Mouse (Mus musculus): ENCODE measurements around the gene Gmppa. TPM values are rescaled to one million over a fixed set of nuclear protein-coding genes. Genes with fewer than 3 reads are reported as not detected.
A peak's percentile ranks its signal among the peaks of the same experiment; 100 is the strongest.

The Gmppa gene
- polyA plus RNA-seq (2015; fragmentation: Nextera tagmentation; extraction: Ambion mirVana): 72.6 and 85.3 TPM in 2 replicates

GRCm38 (mm10) chr1:75435475-75436328 is at the start of gene Gmppa:
TSS of gene Gmppa (plus strand) at chr1:75435930.
- Histone ChIP-seq H3K4me2 (ENCODE audit: low read depth, low read length) (peak within 1 kb of the TSS; percentile 65), H3K9me3 (replicated peaks; ENCODE audit: control insufficient read depth, low read length) (no peaks in the 10 kb centered on the region), H3K4me3 (ENCODE audit: low read length) (peak within 1 kb of the TSS; percentile 66), H3K4me1 (ENCODE audit: control insufficient read depth, insufficient read depth, low read length) (peaks cover 12% of the 10 kb centered on the region), H3K27ac (ENCODE audit: low read length) (peak within 1 kb of the TSS; percentile 58; the same call in 1 of the 2 replicates), H3K27me3 (ENCODE audit: control insufficient read depth, insufficient read depth, low read length) (no peaks in the 10 kb centered on the region), H3K9ac (ENCODE audit: low read length) (peak within 1 kb of the TSS; percentile 70), H3K36me3 (ENCODE audit: control insufficient read depth, insufficient read depth) (peaks cover 4% of the 10 kb centered on the region; the same call in 1 of the 2 replicates)
- WGBS: 4% methylated on average over 28 of the region's 28 CpGs
- ATAC-seq (replicated peaks; ENCODE audit: extremely low read depth, insufficient read depth, low FRiP score): peak; percentile 74

- H3K27me3 ChIP-seq (ENCODE audit: control insufficient read depth, insufficient read depth, low read length): peaks cover 13% of the 10 kb centered on the region
- no peak overlapping the region for H3K4me3 ChIP-seq (ENCODE audit: low read length)
- ATAC-seq (replicated peaks; ENCODE audit: extremely low read depth, insufficient read depth, low FRiP score): no peak
- peaks cover 36% of the 10 kb centered on the region for H3K4me1 ChIP-seq (ENCODE audit: control insufficient read depth, insufficient read depth, low read length)
- no peak overlapping the region for H3K9ac ChIP-seq (ENCODE audit: low read length)
- no peak overlapping the region for H3K27ac ChIP-seq (ENCODE audit: low read length)
- H3K4me2 ChIP-seq (ENCODE audit: low read depth, low read length): no peak overlapping the region
- peaks cover 16% of the 10 kb centered on the region for H3K36me3 ChIP-seq (ENCODE audit: control insufficient read depth, insufficient read depth)
- 33% methylated on average over 4 of the region's 4 CpGs for WGBS
- H3K9me3 ChIP-seq (replicated peaks; ENCODE audit: control insufficient read depth, low read length): no peaks in the 10 kb centered on the region
Measured at GRCm38 (mm10) chr1:75386149-75386548, 49.6 kb upstream of the Gmppa start.

DNA sequence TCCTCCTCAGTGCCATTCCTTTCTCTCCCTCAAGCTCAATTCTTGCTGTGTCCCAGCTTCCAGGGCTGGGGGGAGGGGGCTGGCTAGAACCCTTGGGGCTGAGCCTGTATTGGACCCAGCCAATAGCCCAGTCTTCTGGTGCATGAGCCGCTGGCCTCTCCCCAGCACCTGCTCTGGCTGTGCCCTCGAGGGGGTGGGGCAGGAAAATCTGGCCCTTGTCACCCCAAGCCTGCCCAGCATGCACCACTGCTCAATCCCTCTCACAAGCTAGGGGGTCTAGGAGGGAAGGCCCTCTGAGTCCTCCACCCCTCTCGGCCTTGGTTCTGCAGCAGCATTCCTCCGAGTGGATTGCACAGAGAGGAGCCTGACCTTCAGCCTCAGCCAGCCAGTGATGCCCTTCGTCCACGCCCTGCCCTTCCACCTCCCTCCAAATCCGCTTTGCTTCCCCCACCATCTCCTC is 48.2 kb upstream of the Gmppa start:
- Histone ChIP-seq H3K27ac (ENCODE audit: low read length) (no peak overlapping the region), H3K36me3 (ENCODE audit: control insufficient read depth, insufficient read depth) (peaks cover 21% of the 10 kb centered on the region), H3K27me3 (ENCODE audit: control insufficient read depth, insufficient read depth, low read length) (peaks cover 13% of the 10 kb centered on the region), H3K4me2 (ENCODE audit: low read depth, low read length) (peak overlapping the region; percentile 46), H3K9me3 (replicated peaks; ENCODE audit: control insufficient read depth, low read length) (no peaks in the 10 kb centered on the region), H3K4me3 (ENCODE audit: low read length) (no peak overlapping the region; the same call in 1 of the 2 replicates), H3K4me1 (ENCODE audit: control insufficient read depth, insufficient read depth, low read length) (peaks cover 37% of the 10 kb centered on the region), H3K9ac (ENCODE audit: low read length) (peak overlapping the region; percentile 62)
- WGBS: 34% methylated on average over 7 of the region's 7 CpGs
- ATAC-seq (replicated peaks; ENCODE audit: extremely low read depth, insufficient read depth, low FRiP score): 0 out of 2 replicates have a peak, but pooled peaks have one; percentile 8

- Histone ChIP-seq H3K4me1 (ENCODE audit: control insufficient read depth, insufficient read depth, low read length) (peaks cover 37% of the 10 kb centered on the region), H3K4me3 (ENCODE audit: low read length) (peak overlapping the region; percentile 10; the same call in 1 of the 2 replicates), H3K9ac (ENCODE audit: low read length) (peak overlapping the region; percentile 62), H3K36me3 (ENCODE audit: control insufficient read depth, insufficient read depth) (peaks cover 21% of the 10 kb centered on the region), H3K27ac (ENCODE audit: low read length) (no peak overlapping the region), H3K4me2 (ENCODE audit: low read depth, low read length) (peak overlapping the region; percentile 46), H3K9me3 (replicated peaks; ENCODE audit: control insufficient read depth, low read length) (no peaks in the 10 kb centered on the region), H3K27me3 (ENCODE audit: control insufficient read depth, insufficient read depth, low read length) (peaks cover 13% of the 10 kb centered on the region)
- WGBS: 20% methylated on average over 94 of the region's 94 CpGs
- no peak for ATAC-seq (replicated peaks; ENCODE audit: extremely low read depth, insufficient read depth, low FRiP score)
Measured at GRCm38 (mm10) chr1:75387929-75388897, 47.5 kb upstream of the Gmppa start.

GRCm38 (mm10) chr1:75388898-75389515 is 46.7 kb upstream of the Gmppa start:
- Histone ChIP-seq H3K4me3 (ENCODE audit: low read length) (no peak overlapping the region), H3K4me2 (ENCODE audit: low read depth, low read length) (no peak overlapping the region; the same call in 1 of the 2 replicates), H3K9me3 (replicated peaks; ENCODE audit: control insufficient read depth, low read length) (no peaks in the 10 kb centered on the region), H3K4me1 (ENCODE audit: control insufficient read depth, insufficient read depth, low read length) (peaks cover 43% of the 10 kb centered on the region), H3K36me3 (ENCODE audit: control insufficient read depth, insufficient read depth) (peaks cover 18% of the 10 kb centered on the region), H3K27me3 (ENCODE audit: control insufficient read depth, insufficient read depth, low read length) (peaks cover 13% of the 10 kb centered on the region), H3K9ac (ENCODE audit: low read length) (peak overlapping the region; percentile 62), H3K27ac (ENCODE audit: low read length) (no peak overlapping the region)
- 47% methylated on average over 23 of the region's 23 CpGs for WGBS
- ATAC-seq (replicated peaks; ENCODE audit: extremely low read depth, insufficient read depth, low FRiP score): no peak

DNA sequence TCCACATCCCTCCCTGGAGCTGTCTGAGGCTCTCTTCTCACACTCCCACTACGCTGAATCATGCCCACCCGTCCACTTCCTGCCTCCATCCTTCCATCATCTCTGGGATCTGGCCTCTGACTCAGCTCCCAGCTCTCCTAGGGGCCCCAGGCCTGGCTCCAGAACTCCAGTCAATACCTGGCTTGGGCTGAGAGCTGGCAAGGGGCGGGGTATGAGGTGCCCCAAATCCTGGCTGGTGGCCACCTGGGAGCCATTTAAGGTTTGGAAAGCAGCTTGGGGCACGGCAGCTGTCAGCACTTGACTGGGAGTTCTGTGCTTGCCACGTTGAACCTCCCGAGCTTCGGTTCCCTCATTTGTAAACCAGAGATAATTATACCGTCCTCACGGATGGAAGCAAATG is 42.6 kb upstream of the Gmppa start:
- H3K4me2 ChIP-seq (ENCODE audit: low read depth, low read length): peak overlapping the region; percentile 31; the same call in 1 of the 2 replicates
- peaks cover 41% of the 10 kb centered on the region for H3K4me1 ChIP-seq (ENCODE audit: control insufficient read depth, insufficient read depth, low read length)
- peak overlapping the region; percentile 62 for H3K9ac ChIP-seq (ENCODE audit: low read length)
- 27% methylated on average over 9 of the region's 9 CpGs for WGBS
- peak; percentile 88 for ATAC-seq (replicated peaks; ENCODE audit: extremely low read depth, insufficient read depth, low FRiP score)
- H3K4me3 ChIP-seq (ENCODE audit: low read length): no peak overlapping the region
- peaks cover 4% of the 10 kb centered on the region for H3K27me3 ChIP-seq (ENCODE audit: control insufficient read depth, insufficient read depth, low read length)
- H3K27ac ChIP-seq (ENCODE audit: low read length): peak overlapping the region; percentile 96
- H3K9me3 ChIP-seq (replicated peaks; ENCODE audit: control insufficient read depth, low read length): no peaks in the 10 kb centered on the region
- H3K36me3 ChIP-seq (ENCODE audit: control insufficient read depth, insufficient read depth): peaks cover 24% of the 10 kb centered on the region

- Histone ChIP-seq H3K27me3 (ENCODE audit: control insufficient read depth, insufficient read depth, low read length) (peaks cover 2% of the 10 kb centered on the region), H3K4me2 (ENCODE audit: low read depth, low read length) (peak overlapping the region; percentile 31; the same call in 1 of the 2 replicates), H3K9ac (ENCODE audit: low read length) (peak overlapping the region; percentile 62), H3K9me3 (replicated peaks; ENCODE audit: control insufficient read depth, low read length) (no peaks in the 10 kb centered on the region), H3K36me3 (ENCODE audit: control insufficient read depth, insufficient read depth) (peaks cover 24% of the 10 kb centered on the region), H3K4me3 (ENCODE audit: low read length) (no peak overlapping the region), H3K27ac (ENCODE audit: low read length) (peak overlapping the region; percentile 96), H3K4me1 (ENCODE audit: control insufficient read depth, insufficient read depth, low read length) (peaks cover 43% of the 10 kb centered on the region)
- no peak; the same call in 1 of the 2 replicates for ATAC-seq (replicated peaks; ENCODE audit: extremely low read depth, insufficient read depth, low FRiP score)
- 90% methylated on average over 3 of the region's 3 CpGs for WGBS
Measured at GRCm38 (mm10) chr1:75393846-75394245, 41.9 kb upstream of the Gmppa start.

GRCm38 (mm10) chr1:75398761-75399402 is 36.8 kb upstream of the Gmppa start:
- Histone ChIP-seq H3K27ac (ENCODE audit: low read length) (peak overlapping the region; percentile 99), H3K4me2 (ENCODE audit: low read depth, low read length) (peak overlapping the region; percentile 75), H3K9ac (ENCODE audit: low read length) (peak overlapping the region; percentile 74), H3K4me3 (ENCODE audit: low read length) (no peak overlapping the region), H3K9me3 (replicated peaks; ENCODE audit: control insufficient read depth, low read length) (no peaks in the 10 kb centered on the region), H3K27me3 (ENCODE audit: control insufficient read depth, insufficient read depth, low read length) (no peaks in the 10 kb centered on the region), H3K36me3 (ENCODE audit: control insufficient read depth, insufficient read depth) (peaks cover 17% of the 10 kb centered on the region), H3K4me1 (ENCODE audit: control insufficient read depth, insufficient read depth, low read length) (peaks cover 53% of the 10 kb centered on the region)
- ATAC-seq (replicated peaks; ENCODE audit: extremely low read depth, insufficient read depth, low FRiP score): peak; percentile 71
- WGBS: 2% methylated on average over 9 of the region's 9 CpGs
